Mouse (Mus musculus) kidney, adult 2 months (tissue): ENCODE measurements at regions not wholly inside any gene's neighbourhood (a gene's known extent, or its start where the extent isn't known, plus 50 kb on each side); places are given as distances from the start of the nearest gene placed in this dataset.

Experiments used
- DNase-seq: peaks from one replicate; pipeline ENCODE4 v3.0.0; 2021
- H3K27ac ChIP-seq: fragments of 200-500 bp; 2 replicates; pipeline ENCODE4 v1.5.1; 2012; ENCODE audit warnings: low read depth, low read length, control low read depth, inconsistent platforms; ENCODE audit not compliant: insufficient read depth
- H3K27me3 ChIP-seq: fragments of 200-500 bp; replicated peaks from 2 replicates; pipeline ENCODE4 v1.6.1; 2012; ENCODE audit warnings: mild to moderate bottlenecking, moderate library complexity, low read length, inconsistent platforms; ENCODE audit not compliant: control insufficient read depth, insufficient read depth
- H3K36me3 ChIP-seq: fragments of 200-500 bp; 2 replicates; pipeline ENCODE4 v1.6.1; 2012; ENCODE audit warnings: mild to moderate bottlenecking, moderate library complexity, low read length, inconsistent platforms; ENCODE audit not compliant: control insufficient read depth, insufficient read depth
- H3K4me1 ChIP-seq: fragments of 200-500 bp; 2 replicates; pipeline ENCODE4 v1.6.1; 2011; ENCODE audit warnings: low read length; ENCODE audit not compliant: control insufficient read depth, insufficient read depth
- H3K4me3 ChIP-seq: fragments of 200-500 bp; 2 replicates; pipeline ENCODE4 v1.5.1; 2011; ENCODE audit warnings: mild to moderate bottlenecking, low read depth, low read length, control low read depth; ENCODE audit not compliant: insufficient read depth
- CTCF ChIP-seq: fragments of 200-500 bp; conservative IDR thresholded peaks from 2 replicates; pipeline ENCODE4 v1.5.1; 2011; ENCODE audit warnings: low read depth, mild to moderate bottlenecking, control low read depth, low read length, moderate library complexity, mixed read lengths; ENCODE audit not compliant: insufficient read depth, insufficient read length
- POLR2A ChIP-seq: fragments of 200-500 bp; IDR thresholded peaks from one replicate; pipeline ENCODE4 v1.6.1; 2011; ENCODE audit warnings: low read depth, low read length, control low read depth
- WGBS: fragments of 180-500 bp; shearing (Covaris S2); methylation state at CpG from one replicate; pipeline ENCODE4 v1.1.7; 2018; 5-methylcytosine and 5-hydroxymethylcytosine counted together

- Histone ChIP-seq H3K27ac (no peak overlapping the region), H3K4me3 (no peak overlapping the region), H3K27me3 (peaks cover 1% of the 10 kb centered on the region; the same call in 1 of the 2 replicates), H3K4me1 (no peaks in the 10 kb centered on the region), H3K36me3 (no peaks in the 10 kb centered on the region)
- TF ChIP-seq CTCF (no peak), POLR2A (no peak)
- DNase-seq: no peak
- WGBS: 36% methylated on average over 9 of the region's 9 CpGs
Measured at GRCm38 (mm10) chr1:186909518-186910105, 57.6 kb upstream of the D1Pas1 start.

- H3K36me3 ChIP-seq: no peaks in the 10 kb centered on the region
- 28% methylated on average over 9 of the region's 9 CpGs for WGBS
- no peak for DNase-seq
- H3K27ac ChIP-seq: no peak overlapping the region
- H3K4me1 ChIP-seq: no peaks in the 10 kb centered on the region
- TF ChIP-seq POLR2A: no peak
- no peak for TF ChIP-seq CTCF
- peaks cover 1% of the 10 kb centered on the region; the same call in 1 of the 2 replicates for H3K27me3 ChIP-seq
- H3K4me3 ChIP-seq: no peak overlapping the region
Measured at GRCm38 (mm10) chr1:186909073-186909472, 58.1 kb upstream of the D1Pas1 start.

GRCm38 (mm10) chr1:186907409-186908170 lies 59.6 kb upstream of the D1Pas1 start:
- Histone ChIP-seq H3K4me1 (no peaks in the 10 kb centered on the region), H3K4me3 (no peak overlapping the region), H3K36me3 (no peaks in the 10 kb centered on the region), H3K27ac (no peak overlapping the region), H3K27me3 (peaks cover 1% of the 10 kb centered on the region; the same call in 1 of the 2 replicates)
- TF ChIP-seq CTCF: no peak
- no peak for TF ChIP-seq POLR2A
- DNase-seq: no peak
- WGBS: 66% methylated on average over 9 of the region's 10 CpGs

DNA sequence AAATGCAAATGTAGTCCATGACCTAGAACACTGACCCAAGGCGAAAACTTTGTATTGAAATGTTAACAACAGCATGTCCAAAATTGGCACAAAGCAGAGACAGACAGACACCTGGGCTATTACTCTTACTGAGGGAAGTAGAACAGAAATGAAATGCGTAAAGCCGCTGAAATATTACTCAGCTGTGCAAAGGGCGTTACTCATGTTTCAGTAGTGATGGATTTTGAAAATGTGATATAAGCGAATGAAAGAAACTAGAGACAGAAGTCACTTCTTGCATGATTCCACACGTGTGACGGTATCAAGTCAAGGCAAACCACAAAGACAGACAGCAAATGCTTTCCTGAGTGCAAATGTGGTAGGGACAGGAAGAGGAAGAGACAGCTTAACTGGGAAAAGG lies 61.3 kb upstream of the D1Pas1 start:
- TF ChIP-seq CTCF: no peak
- no peak for TF ChIP-seq POLR2A
- WGBS: 83% methylated on average over 7 of the region's 7 CpGs
- H3K36me3 ChIP-seq: no peaks in the 10 kb centered on the region
- no peak overlapping the region for H3K4me3 ChIP-seq
- no peaks in the 10 kb centered on the region for H3K4me1 ChIP-seq
- no peak for DNase-seq
- H3K27me3 ChIP-seq: peaks cover 1% of the 10 kb centered on the region; the same call in 1 of the 2 replicates
- no peak overlapping the region for H3K27ac ChIP-seq

GRCm38 (mm10) chr1:186901548-186901947 lies 65.7 kb upstream of the D1Pas1 start:
- Histone ChIP-seq H3K27me3 (no peaks in the 10 kb centered on the region), H3K4me3 (no peak overlapping the region), H3K27ac (no peak overlapping the region), H3K36me3 (no peaks in the 10 kb centered on the region), H3K4me1 (no peaks in the 10 kb centered on the region)
- TF ChIP-seq CTCF (no peak), POLR2A (no peak)
- no peak for DNase-seq
- 66% methylated on average over 6 of the region's 6 CpGs for WGBS

- WGBS: 20% methylated on average over 8 of the region's 8 CpGs
- no peak for DNase-seq
- no peak for TF ChIP-seq CTCF
- no peak for TF ChIP-seq POLR2A
- Histone ChIP-seq H3K4me3 (no peak overlapping the region), H3K27ac (no peak overlapping the region), H3K27me3 (no peaks in the 10 kb centered on the region), H3K36me3 (no peaks in the 10 kb centered on the region), H3K4me1 (no peaks in the 10 kb centered on the region)
Measured at GRCm38 (mm10) chr1:186898203-186898602, 69.0 kb upstream of the D1Pas1 start.

- Histone ChIP-seq H3K4me1 (peaks cover 2% of the 10 kb centered on the region; the same call in 1 of the 2 replicates), H3K4me3 (no peak overlapping the region), H3K36me3 (no peaks in the 10 kb centered on the region), H3K27ac (no peak overlapping the region), H3K27me3 (no peaks in the 10 kb centered on the region; the same call in 1 of the 2 replicates)
- no peak for DNase-seq
- WGBS: 68% methylated on average over 5 of the region's 5 CpGs
- TF ChIP-seq CTCF: no peak
- TF ChIP-seq POLR2A: no peak
Measured at GRCm38 (mm10) chr1:186889584-186889852, 77.7 kb upstream of the D1Pas1 start.
